Mouse (Mus musculus) cerebellum, postnatal 36 days (tissue): Measurements from ENCODE around the gene Mapk12.

Experiments
- DNase-seq, 2 experiments: peaks; one replicate each; pipeline ENCODE4 v3.0.0; 2021 to 2022; ENCODE audit warnings: mixed read lengths in 2 of 2

Gene Mapk12

DNA sequence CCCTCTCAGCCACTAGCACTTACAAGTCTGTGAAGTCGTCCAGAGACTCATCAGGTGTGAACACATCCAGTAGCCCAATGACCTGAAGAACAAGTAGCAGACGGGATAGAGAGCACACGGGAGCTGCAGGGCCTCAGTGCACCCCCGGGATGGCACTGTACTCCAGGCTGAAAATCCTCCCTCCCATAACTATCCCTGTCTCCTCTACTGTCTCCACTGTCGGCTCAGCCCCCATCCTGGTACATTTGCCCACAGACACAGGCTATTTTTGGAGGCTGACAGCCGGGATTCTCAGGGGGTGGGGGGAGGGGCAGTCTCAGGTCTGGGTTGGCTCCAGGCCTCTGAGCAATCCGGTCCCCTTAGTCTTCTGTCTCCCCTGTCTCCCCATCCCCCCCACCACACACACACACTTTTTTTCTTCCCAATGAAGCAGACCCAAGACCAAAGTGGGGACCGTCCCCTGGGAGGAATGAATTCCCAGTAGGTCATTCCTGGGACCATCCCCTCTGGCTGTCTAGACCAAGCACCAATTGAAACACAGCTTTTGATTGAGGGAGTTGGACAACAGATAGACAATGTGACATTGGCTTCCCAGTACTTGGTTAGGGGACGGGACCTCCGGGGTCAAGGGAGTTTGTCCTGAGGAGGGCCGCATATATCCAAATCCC is 3.0 kb downstream of the Mapk12 start:
- DNase-seq, result peak in 1 of 2 experiments; percentile 38

DNA sequence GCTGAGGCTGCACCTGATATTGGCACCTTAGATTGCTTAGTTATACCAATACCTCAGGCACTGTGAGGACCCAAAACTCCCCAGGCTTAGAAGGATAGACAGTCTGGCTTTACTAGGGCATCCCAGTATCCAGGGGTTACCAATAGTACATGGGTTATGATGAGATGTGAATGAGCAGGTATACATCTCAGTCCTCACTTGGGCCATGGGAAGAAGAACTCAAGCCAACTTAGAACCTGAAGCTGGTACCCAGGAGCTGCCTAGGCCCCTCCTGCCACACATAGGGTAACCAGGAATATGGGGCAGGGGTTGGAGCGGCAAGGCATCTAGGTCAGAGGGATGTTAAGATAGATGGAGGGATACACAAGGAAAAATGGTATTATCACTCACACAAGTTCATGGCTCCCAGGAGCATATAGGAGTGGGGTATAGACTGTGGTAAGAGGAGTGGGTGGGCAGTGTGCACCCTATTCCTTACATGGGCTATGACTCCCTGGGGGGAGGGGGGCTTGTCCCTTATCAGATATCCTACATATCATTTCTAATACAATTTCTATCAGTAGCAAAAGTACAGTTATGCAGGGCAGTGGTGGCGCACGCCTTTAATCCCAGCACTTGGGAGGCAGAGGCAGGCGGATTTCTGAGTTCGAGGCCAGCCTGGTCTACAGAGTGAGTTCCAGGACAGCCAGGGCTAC is 3.9 kb downstream of the Mapk12 start:
- peak in 1 of 2 experiments; percentile 1 for DNase-seq

DNA sequence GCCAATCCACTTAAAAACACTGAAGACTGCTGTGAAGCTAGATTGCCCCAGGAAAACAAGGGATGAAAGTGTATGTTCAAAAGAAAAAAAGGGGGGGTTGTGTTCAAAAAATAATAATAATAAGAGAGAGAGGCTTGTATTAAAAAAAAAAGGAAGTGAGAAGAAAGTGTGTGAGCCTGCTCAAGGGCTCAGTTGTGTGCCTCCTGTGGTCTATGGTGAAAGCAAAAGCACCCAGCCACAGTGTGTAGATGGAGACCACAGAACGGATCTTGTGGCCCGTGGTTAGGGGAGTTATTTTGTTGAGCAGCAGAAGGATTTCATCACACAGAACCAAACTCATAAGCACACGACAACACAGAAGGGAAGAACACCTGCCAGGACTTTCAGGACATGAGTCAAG is 9.2 kb downstream of the Mapk12 start:
- no peak for DNase-seq

DNA sequence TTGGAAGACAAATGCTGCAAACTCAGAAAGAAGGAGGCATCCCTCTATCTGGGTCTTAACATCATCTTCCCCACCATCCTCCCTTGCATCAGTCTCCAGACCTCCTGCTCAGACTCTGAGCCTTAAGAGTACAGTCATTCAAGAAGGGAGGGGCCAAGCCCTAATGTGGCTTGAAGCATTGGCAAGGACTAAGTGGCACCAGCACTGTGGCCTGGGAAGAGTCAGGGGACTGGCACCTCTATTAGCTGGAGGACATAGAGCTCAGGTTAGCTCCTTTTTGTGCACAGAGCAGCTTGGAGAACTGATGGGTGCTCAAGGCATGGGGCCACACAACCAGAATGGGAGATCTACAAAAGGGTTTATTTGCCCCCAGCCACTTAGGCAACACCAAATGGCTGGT is 10.3 kb downstream of the Mapk12 start:
- peak in 1 of 2 experiments; percentile 2 for DNase-seq

DNA sequence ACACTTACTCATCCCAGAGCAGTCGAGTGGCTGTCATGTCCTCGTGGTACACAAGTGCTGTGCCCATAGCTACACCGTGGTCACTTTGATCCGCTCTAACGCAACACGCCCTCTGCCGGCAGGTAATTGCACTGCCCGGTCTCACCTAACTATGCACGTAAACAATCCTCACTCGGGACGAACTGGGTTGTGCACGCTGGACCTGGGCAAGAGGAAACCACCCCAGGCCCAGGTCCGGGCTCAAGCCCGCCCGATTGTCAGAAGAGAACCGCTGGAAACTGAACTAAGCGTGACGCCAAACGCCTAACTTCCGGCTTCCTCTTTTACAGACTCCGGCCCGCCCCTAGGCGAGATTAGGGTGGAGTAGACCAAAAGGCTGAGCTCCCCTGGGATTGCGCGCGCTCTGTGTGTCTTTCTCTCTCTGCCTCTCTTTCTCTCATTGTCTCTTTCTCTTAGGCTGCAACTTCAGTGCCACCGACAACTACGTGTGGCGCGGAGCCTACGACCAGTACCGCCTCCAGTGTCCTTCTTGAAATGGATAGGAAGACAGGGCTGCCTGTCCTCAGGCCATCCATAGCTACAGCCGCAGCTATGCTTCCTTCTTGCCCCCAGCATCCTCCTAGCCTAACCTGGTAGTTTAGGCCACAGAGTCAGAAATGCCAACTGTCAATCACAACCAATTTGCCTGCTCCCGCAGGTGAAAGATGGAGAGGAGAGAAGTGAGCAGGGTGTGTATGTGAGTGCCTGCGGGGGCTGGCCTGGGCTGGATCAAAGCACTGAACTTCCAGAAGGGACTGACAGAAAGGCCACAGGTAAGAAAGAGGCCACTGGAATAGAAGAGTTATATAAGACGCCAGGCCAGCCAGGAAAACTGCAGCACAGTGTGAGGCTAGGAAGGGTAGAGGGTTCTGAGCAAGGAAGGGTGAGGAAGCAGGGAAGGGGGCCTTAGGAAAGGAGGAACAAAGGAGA is 11.8 kb downstream of the Mapk12 start, which contains the start of gene Hdac10:
Hdac10 (minus strand) TSS at position 319 of the 969 bp plus-strand sequence.
- peak; percentile 94 to 98 for DNase-seq

DNA sequence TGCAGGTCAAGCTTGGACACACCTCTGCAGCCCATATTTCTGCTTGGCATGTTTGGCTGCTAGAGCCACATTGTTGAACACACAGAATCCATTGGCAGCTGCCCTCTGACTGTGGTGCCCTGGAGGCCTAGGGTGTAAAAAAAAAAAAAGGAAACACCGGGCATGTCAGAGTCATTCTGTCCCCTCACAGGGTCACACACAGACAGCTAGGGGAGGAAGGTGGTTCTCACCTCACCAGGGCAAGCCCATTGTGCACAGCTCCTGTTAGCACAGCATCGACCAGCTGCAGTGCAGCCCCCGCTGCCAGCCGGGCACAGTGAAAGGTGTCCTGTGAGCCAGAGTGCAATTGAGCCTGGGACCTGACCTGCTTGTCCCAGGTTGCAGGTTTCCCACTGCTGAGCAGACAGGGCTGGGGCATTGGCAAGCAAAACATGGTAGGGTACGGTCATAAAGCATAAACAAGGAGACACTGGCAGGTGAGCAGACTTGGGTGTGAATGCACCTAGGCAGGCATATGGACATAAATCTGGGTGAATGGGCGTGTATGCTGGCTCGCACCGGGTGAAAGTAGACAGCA is 13.1 kb downstream of the Mapk12 start:
- no peak for DNase-seq

DNA sequence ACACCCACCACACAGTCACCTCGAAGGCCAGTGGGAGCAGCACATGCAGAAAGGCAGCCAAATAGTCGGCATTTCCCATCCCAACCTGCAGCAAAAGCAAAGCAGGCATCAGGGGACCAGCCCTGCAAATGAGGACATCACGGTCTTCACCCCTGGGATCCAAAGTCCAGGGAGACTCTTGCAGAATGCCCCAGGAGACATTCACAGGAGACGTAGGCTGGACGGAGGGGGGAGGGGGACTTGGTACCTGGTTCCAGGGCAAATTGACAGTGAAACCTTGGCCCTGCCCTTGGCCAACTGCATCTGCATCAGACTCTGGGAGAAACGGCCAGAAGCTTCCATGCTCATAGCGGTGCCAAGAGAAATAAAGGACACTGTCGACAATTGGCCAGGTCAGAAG is 13.9 kb downstream of the Mapk12 start:
- DNase-seq, result no peak

DNA sequence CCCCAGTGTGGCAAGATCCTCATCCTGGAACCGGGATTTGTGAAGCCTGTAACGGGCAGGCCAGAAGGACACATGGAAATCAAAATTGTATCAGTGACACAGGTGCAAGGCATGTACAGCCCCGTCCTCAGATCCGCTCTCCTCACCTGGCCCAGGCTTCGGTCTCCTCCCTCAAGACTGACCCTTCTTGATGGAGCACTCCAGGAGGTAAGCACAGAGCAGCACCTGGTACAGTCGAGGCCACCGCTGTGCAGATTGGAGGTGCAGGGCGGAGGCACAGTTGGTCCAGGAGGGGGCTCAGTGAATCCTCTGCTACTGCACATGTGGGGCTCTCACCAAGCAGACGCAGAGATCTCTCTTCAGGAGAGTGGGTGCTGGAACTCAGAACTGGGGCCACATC is 15.2 kb downstream of the Mapk12 start:
- no peak for DNase-seq

DNA sequence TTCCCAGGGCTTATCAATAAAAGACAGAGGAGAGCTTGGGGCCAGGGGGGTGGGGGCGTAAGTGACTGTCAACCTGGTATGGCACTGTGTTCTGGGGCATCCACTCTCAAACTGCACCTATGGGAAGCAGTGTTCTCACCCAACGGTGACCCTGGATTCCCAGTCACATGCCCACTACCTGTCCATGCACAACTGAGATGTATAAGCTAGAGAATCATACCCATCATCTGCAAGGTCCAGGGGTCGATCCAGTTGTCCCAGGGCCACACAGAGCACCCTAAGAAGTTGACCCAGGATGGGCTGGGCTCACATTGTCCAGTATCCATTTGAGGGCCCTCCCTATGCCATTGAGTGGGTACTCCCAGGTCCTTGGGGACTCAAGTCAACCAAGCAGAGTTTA is 16.2 kb downstream of the Mapk12 start:
- DNase-seq, result no peak

DNA sequence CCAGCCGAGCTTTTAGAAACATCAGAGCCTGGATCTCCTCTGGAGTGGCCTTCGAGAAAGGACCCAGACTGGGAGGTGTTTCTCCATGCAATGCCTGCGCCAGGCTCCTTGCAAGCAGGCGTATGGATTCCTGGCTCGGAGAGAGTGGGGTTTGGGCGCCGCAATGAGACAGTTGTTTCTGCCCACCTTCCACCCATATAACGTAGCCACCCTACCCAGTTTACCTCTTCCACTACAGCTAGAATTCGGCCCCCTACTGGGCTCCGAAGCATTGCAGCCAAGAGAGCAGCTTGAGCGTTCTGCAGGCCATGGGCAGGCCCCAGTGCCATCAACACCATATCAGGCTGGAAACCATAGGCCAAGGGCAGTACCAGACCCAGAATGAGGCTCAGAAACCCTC is 16.9 kb downstream of the Mapk12 start:
- DNase-seq, result peak; percentile 58 to 65

DNA sequence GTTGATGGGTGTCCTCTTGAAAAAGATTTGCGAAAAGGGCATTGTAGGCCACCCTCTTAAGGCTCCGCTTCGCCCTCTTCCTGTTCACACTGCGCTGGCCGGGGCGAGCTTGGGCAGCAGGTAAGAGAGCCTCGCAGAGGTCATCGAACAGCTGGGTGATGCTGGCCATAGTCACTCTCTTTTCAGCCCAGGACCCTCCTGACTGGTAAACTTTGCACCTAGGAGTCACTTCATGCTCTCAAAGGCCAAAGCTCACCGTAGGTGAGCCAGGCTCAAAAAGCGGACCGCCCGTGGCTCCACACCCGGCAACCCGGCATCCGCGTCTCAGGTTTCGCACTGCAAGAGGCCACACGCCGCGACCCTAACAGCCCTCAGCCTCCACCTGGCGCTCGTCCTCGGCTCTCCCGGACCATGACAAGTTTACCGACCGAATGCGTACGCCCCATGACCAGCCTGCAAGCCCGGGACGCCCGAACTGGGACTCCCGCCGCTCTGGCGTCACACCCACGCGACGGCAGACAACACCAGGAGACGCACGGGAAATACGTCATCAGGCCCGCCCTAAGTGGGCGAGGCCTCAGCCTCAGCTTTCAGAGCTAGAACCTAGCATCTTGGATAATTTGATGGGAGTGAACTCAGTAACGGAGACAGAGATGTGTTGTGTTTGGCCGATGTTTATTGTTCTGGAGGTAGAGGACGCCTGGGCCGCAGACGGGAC is 17.7 kb downstream of the Mapk12 start, which contains the start of gene Tubgcp6:
Tubgcp6 (minus strand) TSS at position 464 of the 718 bp plus-strand sequence.
- peak; percentile 96 to 97 for DNase-seq

DNA sequence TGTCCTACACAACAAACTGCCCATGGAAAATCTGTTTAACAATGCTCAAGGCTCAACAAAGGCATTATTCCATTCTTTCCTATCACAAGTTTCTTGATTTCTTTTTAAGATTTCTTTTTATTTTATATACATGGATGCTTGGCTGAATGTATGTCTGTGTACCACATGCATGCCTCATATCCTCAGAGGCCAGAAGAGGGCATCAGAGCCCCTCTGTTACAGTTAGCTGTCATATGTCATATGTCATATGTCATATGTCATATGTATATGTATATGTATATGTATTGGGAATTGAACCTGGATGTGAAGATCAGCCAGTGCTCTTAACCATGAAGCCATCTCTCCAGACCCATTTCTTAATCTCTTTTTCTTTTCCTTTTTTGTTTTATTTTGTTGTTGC is 22.5 kb downstream of the Mapk12 start:
- DNase-seq, result no peak

DNA sequence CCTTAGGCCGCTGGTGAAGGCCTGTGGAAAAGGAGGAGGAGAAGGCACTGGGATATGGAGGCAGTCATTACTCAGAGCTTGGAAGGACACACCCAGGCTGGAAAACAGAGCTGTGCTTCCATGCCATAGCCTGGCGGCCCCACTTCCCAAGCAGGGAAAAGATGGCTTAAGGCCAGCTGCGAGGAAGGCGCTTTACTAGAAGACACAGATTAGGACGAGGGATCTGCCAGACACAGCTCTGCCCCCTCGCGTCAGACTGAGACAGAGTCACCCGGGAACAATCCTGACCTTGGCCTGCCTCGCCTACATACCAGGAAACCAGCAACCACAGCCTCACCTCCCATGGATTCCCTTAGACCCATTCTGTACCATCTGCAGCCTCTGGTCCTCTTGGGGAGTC is 30.4 kb downstream of the Mapk12 start:
- peak; percentile 66 to 70 for DNase-seq

DNA sequence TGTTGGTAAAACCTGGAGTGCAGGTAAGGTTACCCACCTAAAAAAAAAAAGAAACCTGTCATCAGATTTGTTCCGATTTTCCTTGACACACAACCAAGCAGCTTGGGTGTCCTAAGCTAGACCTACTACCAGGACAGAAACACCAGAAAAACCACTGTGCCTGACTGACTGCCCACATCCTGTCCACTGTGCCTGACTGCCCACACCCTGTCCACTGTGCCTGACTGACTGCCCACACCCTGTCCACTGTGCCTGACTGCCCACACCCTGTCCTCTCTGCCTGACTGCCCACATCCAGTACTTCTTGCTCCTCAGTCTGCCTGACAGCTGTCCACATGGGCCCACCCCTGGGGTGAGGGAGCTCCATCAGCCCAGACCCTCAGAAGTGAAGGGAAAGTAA is 33.5 kb downstream of the Mapk12 start:
- DNase-seq, result no peak

DNA sequence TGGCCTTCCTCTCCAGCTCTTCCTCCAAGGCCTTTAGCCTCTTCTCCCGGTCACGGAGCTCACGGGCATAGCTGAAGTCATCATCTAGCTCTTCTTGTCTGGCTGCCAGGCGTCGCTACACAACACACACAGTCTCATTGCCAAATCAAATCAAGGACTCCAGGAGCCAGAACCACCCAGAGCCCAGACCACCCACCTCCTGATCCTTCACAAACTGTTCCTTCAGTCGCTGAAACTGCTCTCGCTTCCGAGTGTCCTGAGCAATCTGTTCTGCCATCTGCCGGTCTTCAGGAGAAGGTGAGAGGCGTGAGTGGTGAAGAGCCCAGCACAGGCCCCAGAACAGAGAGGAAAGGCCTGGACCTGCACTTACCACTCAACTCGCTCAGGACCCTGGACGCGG is 34.4 kb downstream of the Mapk12 start:
- DNase-seq, result peak; percentile 81 to 82

DNA sequence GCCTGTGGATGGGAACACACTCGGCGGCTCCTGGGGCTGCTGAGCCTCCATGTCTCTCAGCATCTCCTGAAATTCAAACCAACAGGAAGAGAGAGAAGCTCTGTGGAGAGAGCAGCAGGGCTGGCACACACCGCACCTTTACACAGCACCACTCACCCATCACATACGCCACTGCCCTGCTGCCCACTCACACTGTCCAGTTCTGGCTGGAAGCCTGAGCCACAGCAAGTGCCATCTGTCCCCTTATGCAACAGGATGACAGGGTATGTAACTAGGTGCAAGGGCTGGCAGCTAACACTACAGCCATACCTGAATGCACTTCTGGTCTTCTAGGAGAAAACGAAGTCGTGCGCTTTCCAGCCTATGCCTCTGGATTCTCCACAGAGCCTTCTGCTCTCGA is 36.1 kb downstream of the Mapk12 start:
- peak; percentile 95 to 96 for DNase-seq

DNA sequence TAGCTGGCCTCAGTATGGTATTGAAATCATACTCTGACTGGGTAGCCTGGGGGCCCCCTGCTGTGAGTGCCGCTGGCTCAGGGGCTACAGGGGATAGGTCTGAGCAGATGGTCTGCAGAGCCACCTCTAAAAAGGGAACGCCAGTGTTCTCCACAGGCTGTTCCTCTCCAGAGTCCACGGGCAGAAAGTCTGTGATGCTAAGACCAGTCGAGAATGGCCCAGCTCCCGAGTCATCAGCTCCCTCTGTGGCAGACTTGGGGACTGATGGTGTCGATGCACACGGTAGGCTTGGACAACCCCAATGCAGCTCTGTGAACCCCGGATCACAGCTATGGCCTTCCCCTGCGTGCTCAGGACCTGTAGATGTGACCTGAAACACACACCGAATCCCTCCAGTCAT is 36.6 kb downstream of the Mapk12 start:
- DNase-seq, result peak in 1 of 2 experiments; percentile 72

DNA sequence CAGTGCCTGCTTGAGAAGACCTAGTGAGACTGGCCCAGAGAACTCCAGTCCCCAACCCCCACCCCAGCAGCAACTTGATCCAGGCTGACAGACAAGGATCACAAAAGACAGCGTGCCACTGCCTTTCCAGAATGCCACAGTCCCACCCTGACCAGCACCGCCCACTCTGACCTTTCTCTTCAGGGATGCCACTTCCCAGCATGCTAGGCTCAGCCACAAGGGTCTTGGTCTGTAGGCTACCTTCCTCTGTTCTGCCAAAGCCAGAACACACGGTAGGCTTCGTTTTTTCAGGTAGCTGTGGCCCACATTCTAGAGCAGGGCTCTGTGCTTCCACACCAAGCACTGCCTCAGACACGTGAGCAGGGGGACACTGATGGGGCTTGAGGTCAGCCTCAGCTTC is 37.9 kb downstream of the Mapk12 start:
- no peak for DNase-seq

DNA sequence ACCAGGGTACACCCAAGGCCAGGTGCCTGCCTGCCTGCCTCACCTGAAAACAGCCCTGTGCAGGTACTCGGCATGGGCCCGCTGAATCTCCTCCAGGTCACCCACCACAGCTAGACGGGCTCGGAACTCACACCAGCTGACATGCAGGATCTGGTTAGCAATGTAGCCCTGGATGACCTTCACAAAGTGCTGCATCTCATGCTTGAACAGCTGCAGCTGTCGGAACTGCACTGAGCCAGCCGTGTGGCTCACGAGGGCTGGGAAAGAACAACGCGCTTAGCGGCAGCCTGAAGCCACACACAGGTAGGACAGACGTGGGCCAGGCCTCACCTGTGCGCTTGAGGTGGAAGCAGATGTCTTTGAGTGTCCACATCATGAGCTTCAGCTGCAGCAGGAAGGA is 39.7 kb downstream of the Mapk12 start:
- no peak for DNase-seq

DNA sequence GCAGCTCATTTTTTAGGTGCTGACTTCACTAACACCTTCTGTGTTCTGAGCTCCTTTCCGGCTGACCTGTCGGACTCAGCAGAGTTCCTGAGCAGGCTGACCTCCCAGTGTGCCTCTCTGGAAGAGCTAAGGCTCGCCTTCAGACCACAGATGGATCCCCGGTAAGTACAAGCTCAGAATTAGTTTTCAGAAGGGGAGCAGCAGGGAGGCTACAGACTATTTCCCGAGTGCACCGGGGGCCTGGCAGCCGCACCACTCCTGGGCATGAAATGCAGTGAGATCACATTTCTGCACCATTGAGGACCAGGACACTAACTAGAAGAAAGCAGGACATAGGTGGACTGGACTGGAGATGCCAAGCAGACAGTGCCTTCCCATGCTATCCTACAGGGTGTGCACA is 41.9 kb downstream of the Mapk12 start:
- peak; percentile 72 to 74 for DNase-seq

DNA sequence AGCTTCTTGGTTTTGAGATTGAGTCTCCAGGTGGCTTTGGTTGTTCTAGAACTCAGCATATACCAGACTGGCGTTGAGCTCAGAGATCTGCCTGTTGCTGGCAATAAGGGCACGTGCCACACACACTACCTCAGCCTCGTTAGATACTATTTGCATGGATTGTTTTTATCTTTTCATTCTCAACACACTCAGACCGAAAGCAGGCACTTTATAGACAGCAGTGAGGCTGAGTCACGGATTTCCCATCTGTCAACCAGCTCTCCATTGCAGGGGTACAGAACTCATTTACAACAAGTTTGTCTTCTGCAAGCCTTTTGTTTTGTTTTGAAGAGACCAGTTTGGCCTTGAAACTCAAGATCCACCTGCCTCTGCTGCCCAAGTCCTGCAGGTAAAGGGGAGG is 43.1 kb downstream of the Mapk12 start:
- no peak for DNase-seq

DNA sequence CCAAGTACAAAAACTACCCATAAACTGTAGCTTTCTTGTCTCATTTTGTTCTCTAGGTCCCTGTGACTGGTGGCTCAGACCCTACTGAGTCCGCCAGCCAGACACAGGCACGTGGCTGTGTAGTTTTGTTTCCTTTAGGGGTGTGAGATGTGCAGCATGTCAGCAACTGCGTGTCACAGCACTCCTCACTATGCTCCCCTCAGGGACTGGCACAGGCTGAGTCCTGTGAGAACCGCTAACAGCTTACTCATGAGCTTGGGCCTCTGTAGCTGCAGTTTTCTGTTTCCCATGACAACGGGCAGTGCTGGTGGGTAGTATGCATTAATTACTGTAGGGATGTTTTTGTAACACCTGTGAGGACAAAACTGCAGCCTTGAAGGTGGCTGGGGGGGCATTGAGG is 48.3 kb downstream of the Mapk12 start:
- DNase-seq, result no peak
